In the genomic region with DNA sequence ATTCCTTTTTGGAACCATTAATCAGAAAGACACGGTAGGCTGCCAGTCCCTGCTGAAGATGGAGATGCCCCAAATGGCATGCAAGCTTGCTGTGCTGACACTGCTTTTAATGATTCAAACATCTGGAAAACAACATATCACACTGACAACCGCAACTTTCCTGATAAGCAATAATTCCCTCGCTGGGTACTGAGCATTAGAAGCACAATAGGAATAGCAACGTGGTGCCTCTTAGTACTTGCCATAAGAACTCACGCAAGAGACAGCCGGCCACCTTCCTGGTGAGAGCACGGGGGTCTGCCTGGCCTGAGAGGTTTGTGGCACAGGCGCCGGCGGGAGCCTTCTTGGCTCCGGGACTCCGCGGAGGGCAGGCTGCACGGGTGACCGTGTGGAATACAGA, we compare ENCODE assay signal across 10 mouse cellular contexts. TPM values are rescaled to one million over a fixed set of nuclear protein-coding genes. Genes with fewer than 3 reads are reported as not detected.
"Had no signal": no experiment of that assay in that cellular context is flagged by ENCODE, and none has a peak within 500 bp of the region (broad histone marks: within the 10 kb centered on the region; RNA-seq: fewer than 3 reads in every experiment).

No protein-coding gene starts in this region.

RNA-seq across cellular contexts. Expression of a gene that starts 22.5 kb away (rescaled TPM):
- total RNA-seq: megakaryocyte progenitor cell, adult 5-6 weeks had no signal
- polyA plus RNA-seq: liver, embryonic 16.5 days; macrophage; midbrain, embryonic 10.5 days; midbrain, embryonic 12.5 days; neural tube, embryonic 11.5 days; small intestine, adult 2 months; stomach, embryonic 14.5 days; stomach, embryonic 16.5 days; thymus, postnatal 0 days had no signal
